Mouse (Mus musculus) E14TG2a.4 (cell line): ENCODE results near the gene Kctd6.

ENCODE experiments used
- H3K27me3 ChIP-seq: 2 replicates; pipeline ENCODE4 v1.6.1; 2014; ENCODE audit warnings: low read length, control low read depth; ENCODE audit not compliant: insufficient read depth
- H3K36me3 ChIP-seq: 2 replicates; pipeline ENCODE4 v1.6.1; 2014; ENCODE audit warnings: low read length, control low read depth; ENCODE audit not compliant: insufficient read depth
- H3K4me1 ChIP-seq: replicated peaks from 2 replicates; pipeline ENCODE4 v1.6.1; 2014; ENCODE audit warnings: low read depth, low read length, control low read depth
- H3K4me3 ChIP-seq: replicated peaks from 2 replicates; pipeline ENCODE4 v1.5.1; 2014; ENCODE audit warnings: mild to moderate bottlenecking, low read length
- H3K9me3 ChIP-seq: 2 replicates; pipeline ENCODE4 v1.6.1; 2014; ENCODE audit warnings: low read length, control low read depth
- CTCF ChIP-seq: conservative IDR thresholded peaks from 2 replicates; pipeline ENCODE4 v1.5.1; 2014; ENCODE audit warnings: low read length
- NANOG ChIP-seq: IDR thresholded peaks from 2 replicates; pipeline ENCODE4 v1.6.1; 2014; ENCODE audit warnings: borderline replicate concordance, low read length, mixed read lengths
- POU5F1 ChIP-seq: IDR thresholded peaks from 2 replicates; pipeline ENCODE4 v1.6.1; 2014; ENCODE audit warnings: low read length, borderline replicate concordance

The Kctd6 gene

DNA sequence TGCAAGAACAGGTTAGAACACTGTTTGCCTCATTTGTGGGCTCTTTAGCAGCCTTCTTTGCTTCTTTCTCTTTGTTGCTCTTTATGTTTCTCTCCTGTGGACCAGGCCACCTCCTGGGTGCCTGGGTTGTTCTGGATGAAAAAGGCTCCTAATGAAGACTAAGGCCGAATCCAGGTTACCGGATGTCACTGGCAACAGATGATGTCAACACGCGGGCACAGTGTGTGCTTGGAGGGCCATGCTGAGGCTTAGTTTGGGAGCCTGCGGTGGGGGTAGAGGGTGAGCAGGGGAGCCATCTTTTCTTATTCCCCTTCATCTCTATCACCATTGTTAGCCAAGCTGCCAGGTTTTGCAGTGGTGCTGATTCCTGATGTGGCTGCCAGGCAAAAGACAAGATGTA lies 6.4 kb upstream of the Kctd6 start:
- TF ChIP-seq CTCF (no peak), NANOG (no peak), POU5F1 (no peak)
- Histone ChIP-seq H3K27me3 (no peaks in the 10 kb centered on the region), H3K9me3 (no peaks in the 10 kb centered on the region), H3K4me1 (peaks cover 33% of the 10 kb centered on the region), H3K36me3 (no peaks in the 10 kb centered on the region), H3K4me3 (no peak overlapping the region)

DNA sequence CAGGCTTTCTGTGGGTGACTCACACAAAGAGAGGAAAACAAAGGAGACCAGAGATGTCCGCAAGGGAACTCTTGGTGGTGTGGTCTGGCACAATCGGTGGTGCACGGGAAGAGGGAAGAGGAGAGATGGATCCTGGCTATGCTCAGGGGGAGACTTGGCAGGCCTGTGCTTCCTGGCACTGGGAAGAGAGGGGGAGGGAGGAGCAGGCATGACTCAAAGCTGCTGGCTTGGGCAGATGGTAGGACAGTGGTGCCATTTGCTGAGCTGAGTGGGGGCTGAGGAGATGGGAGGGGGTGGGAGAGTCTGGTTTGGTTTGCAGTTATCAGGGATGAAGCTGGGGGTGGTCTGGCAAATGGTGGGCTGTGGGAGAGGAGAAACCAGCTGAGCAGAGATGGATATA lies 5.1 kb upstream of the Kctd6 start:
- TF ChIP-seq POU5F1 (no peak), NANOG (no peak), CTCF (no peak)
- no peaks in the 10 kb centered on the region for H3K36me3 ChIP-seq
- H3K4me3 ChIP-seq, result no peak overlapping the region
- H3K4me1 ChIP-seq, result peaks cover 37% of the 10 kb centered on the region
- no peaks in the 10 kb centered on the region for H3K9me3 ChIP-seq
- no peaks in the 10 kb centered on the region for H3K27me3 ChIP-seq

DNA sequence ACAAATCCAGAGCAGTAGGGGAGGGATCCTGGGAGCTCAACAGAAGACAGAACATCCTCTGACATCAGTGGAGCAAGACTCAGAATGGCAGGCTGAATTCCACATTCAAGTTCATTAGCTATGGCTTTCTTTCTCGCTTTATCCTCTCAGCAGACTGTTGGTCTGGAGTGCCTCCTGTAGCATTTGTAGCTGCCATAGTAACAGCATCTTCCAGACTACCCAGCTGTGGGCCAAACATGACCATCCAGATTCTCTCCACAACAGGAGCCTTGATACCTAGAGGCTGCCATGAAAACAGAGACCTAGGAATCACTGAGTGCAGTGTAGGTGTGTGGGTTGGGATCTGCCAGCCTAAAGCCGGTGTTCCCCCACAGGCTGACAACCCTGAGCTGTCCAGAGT lies 4.0 kb upstream of the Kctd6 start:
- H3K9me3 ChIP-seq, result no peaks in the 10 kb centered on the region
- peaks cover 41% of the 10 kb centered on the region for H3K4me1 ChIP-seq
- no peaks in the 10 kb centered on the region for H3K27me3 ChIP-seq
- H3K36me3 ChIP-seq, result no peaks in the 10 kb centered on the region
- no peak overlapping the region for H3K4me3 ChIP-seq
- no peak for TF ChIP-seq CTCF
- no peak for TF ChIP-seq NANOG

DNA sequence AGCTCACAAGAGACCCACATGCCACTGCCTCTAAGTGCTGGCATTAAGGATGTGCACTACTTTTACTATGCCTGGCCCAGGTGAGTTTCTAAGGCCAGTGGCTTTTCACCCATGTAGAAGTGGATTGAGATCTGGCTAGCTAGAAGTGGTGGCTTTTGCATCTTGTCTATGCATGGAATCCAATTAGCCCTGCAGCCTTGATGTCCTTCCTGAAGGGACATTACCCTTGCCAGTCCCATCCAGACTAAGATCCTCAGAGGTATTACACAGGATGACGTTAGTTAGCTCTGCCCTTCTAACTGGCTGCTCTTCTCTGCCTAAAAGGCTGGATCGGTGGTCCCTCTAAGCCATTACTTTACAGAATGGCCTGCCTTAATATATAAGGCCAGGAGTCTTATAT lies 944 bp upstream of the Kctd6 start:
- peaks cover 50% of the 10 kb centered on the region for H3K4me1 ChIP-seq
- H3K4me3 ChIP-seq, result no peak overlapping the region
- H3K27me3 ChIP-seq, result no peaks in the 10 kb centered on the region
- no peak for TF ChIP-seq NANOG
- no peak for TF ChIP-seq POU5F1
- TF ChIP-seq CTCF, result no peak
- no peaks in the 10 kb centered on the region for H3K9me3 ChIP-seq
- H3K36me3 ChIP-seq, result no peaks in the 10 kb centered on the region

DNA sequence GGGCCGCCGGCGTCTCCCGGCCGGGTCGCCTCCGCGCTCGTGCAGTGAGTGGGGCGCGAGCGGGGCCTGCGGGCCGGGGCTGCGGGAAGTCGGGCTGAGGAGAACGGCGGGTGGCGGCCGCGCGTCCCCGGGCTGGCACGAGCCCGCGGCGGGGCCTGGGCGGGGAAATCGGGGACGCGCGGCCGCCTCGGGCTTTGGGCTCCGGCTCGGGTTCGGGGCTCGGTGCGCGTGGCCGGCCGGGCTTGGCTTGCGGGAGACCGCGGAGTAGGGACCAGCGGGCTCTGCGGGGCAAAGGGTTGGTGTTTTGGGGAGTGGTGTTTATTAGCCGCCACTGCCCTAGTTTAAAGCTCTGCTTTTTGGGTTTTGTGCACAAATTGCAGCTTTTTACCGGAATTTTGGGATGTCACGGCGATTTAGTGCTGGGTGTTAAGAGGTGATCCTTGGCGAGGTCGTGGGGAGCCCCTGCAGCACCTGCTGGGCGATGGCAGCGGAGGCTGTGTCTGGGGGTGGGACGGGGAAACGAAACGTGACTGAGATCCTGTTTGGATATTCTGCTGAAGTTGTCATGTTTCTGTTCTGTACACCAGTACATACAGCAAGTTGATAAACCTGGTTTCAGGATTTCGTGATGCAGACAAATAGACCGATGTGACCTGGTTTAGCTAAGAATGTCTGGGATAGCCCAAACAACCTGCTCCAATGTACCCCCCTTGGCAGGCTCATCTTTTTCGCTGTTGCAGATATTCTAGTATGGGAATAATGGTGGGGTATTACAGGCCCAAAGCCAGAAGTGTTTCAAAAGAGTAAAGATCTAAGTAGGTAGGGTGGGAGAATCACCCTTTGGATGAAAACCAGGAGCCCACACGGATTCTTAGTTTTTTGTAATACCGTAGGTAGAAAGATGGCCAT lies 613 bp downstream of the Kctd6 start:
- no peak for TF ChIP-seq NANOG
- TF ChIP-seq POU5F1, result no peak
- no peak for TF ChIP-seq CTCF
- Histone ChIP-seq H3K36me3 (no peaks in the 10 kb centered on the region), H3K9me3 (no peaks in the 10 kb centered on the region), H3K27me3 (no peaks in the 10 kb centered on the region), H3K4me3 (peak overlapping the region; percentile 93), H3K4me1 (peaks cover 51% of the 10 kb centered on the region)

DNA sequence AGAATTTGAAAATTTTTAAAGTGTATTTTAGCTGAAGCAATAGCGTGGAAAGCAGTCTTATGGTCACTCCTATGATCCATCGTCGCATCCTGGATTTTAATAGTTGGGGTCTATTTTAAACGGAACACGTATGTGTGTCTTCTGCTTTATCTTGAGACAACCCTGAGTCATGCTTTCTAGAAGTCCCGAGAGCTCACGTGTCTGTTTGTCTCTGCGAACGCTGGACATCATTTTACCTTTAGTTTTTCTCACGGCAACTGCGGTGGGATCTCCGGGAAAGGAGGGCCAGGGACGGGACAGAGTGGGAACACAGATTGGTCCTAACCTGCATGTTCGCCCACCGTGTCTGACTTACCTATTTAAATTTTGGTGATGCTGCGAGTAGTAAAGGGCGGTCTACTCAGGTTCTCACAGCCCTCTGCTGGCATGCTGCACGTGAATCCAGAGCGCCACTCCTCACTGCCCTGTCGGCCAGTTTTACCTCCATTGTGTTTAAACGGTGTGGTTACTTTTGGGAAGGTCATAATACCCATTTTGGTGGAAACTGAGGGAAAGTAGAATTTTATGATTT lies 1.4 kb downstream of the Kctd6 start:
- Histone ChIP-seq H3K36me3 (no peaks in the 10 kb centered on the region), H3K4me3 (peak overlapping the region; percentile 93), H3K27me3 (no peaks in the 10 kb centered on the region), H3K9me3 (no peaks in the 10 kb centered on the region), H3K4me1 (peaks cover 57% of the 10 kb centered on the region)
- TF ChIP-seq POU5F1 (no peak), NANOG (no peak), CTCF (no peak)

DNA sequence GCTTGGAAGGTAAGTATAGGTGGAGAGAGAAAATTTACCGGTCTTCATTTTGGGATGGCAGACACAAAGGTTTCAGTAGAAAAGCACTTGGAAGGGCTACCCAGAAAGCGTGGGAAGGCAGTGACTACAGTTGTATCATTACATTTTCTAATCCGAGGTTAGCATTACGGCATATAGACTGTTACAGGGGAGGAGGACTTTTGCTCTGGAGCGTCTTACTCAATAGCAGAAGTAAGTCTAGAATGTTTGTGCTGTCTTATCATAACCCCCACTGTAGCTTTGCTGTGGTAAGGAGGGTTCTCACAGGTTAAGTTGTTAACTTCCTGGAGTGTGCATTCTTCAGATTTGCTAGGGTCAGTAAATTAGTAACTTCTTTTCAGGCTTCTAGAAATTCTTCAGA lies 2.2 kb downstream of the Kctd6 start:
- Histone ChIP-seq H3K27me3 (no peaks in the 10 kb centered on the region), H3K36me3 (peaks cover 7% of the 10 kb centered on the region; the same call in 1 of the 2 replicates), H3K4me1 (peaks cover 63% of the 10 kb centered on the region), H3K4me3 (peak overlapping the region; percentile 93; the same call in 1 of the 2 replicates), H3K9me3 (no peaks in the 10 kb centered on the region)
- TF ChIP-seq CTCF, result no peak
- TF ChIP-seq POU5F1, result no peak
- no peak for TF ChIP-seq NANOG

DNA sequence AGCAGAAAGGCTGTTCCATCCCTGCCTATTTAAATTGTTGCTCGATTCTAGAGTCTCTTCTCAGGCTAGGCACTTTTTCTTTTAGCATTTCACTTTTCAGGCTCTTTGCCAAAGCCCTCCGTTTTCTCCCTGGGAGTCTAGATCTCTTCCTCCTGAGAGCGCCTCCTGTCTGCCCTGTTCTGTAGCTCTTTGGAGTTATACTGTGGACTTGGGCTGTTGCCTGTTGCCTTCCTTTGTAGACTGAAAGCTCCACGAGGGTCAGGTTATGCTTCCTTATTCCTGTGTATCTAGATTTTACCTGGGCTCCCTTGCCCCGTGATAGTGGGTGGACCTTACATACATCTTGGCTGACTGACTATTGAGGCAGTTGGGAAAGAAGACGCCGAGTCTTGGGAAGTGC lies 4.3 kb downstream of the Kctd6 start:
- Histone ChIP-seq H3K27me3 (no peaks in the 10 kb centered on the region), H3K4me3 (peak overlapping the region; percentile 50), H3K36me3 (peaks cover 27% of the 10 kb centered on the region), H3K4me1 (peaks cover 59% of the 10 kb centered on the region), H3K9me3 (no peaks in the 10 kb centered on the region)
- no peak for TF ChIP-seq CTCF
- no peak for TF ChIP-seq POU5F1
- no peak for TF ChIP-seq NANOG

DNA sequence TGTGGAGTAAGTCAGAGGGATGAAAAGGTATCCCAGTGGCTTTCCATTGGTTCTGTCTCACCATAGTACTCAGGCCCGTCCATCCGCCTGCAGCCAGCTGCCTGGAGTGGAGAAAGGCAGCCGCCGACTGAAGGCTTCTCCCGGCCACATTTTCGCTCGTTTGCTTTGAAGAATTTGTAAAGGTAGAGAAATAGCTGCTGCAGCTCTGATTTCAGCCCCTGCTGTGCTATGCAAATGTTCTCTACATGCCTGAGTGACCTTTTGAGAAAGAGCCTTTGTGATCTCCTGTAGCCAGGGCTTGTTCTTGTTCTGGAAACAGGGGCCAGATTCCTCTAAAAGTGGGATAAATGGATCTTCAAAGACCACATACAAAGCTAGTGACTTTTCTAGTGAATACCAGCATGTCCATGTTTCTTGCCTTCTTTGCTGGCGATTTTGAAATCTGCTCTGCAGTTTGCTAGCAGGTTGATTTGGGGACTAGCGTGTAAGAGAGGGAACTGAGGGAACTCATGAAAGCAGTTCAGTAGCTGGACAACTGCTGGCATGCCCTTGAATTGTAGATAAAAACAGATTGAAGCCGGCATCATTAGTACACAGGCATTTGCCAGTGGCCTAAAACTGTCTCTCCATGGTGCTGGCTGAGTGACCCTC lies 4.9 kb downstream of the Kctd6 start:
- TF ChIP-seq NANOG, result peak; percentile 66; the same call in 1 of the 2 replicates
- TF ChIP-seq CTCF, result no peak
- Histone ChIP-seq H3K36me3 (peaks cover 33% of the 10 kb centered on the region), H3K9me3 (no peaks in the 10 kb centered on the region), H3K4me3 (peak overlapping the region; percentile 50), H3K4me1 (peaks cover 59% of the 10 kb centered on the region), H3K27me3 (no peaks in the 10 kb centered on the region)
